Mouse (Mus musculus) gastrocnemius, adult 2 months (tissue): Measurements from ENCODE around the gene Zfp362. TPM values are rescaled to one million over a fixed set of nuclear protein-coding genes. Genes with fewer than 3 reads are reported as not detected.

Source experiments
- DNase-seq: peaks from one replicate; pipeline ENCODE4 v3.0.0; 2022
- H3K27ac ChIP-seq: fragments of 200-600 bp; 2 replicates; pipeline ENCODE4 v1.8.1; 2022; ENCODE audit warnings: mild to moderate bottlenecking
- H3K4me3 ChIP-seq: fragments of 200-600 bp; 2 replicates; pipeline ENCODE4 v1.8.1; 2022; ENCODE audit warnings: mild to moderate bottlenecking, moderate library complexity
- CTCF ChIP-seq: fragments of 200-600 bp; IDR thresholded peaks from 2 replicates; pipeline ENCODE4 v1.8.1; 2022; ENCODE audit warnings: antibody characterized with exemption, mild to moderate bottlenecking, moderate library complexity
- intact Hi-C: fragments of 180-260 bp; cut with DNase I; formaldehyde crosslinking; loops from one replicate; pipeline ENCODE4 v1.15.1; 2025
- total RNA-seq, 2 experiments: library from RNA; stranded (reverse); gene quantifications; 2 replicates each; pipeline ENCODE4 v1.2.3; 2021

Gene Zfp362
- total RNA-seq, 2 experiments from 2014 or later: 10.0 to 10.5 TPM

GRCm38 (mm10) chr4:128789646-128790045 is 16.2 kb downstream of the Zfp362 start:
- no peak overlapping the region for H3K27ac ChIP-seq
- TF ChIP-seq CTCF: no peak
- DNase-seq: no peak
- intact Hi-C loops: no loop called here
- H3K4me3 ChIP-seq: no peak overlapping the region

GRCm38 (mm10) chr4:128788108-128788507 is 17.7 kb downstream of the Zfp362 start:
- Histone ChIP-seq H3K4me3 (no peak overlapping the region), H3K27ac (no peak overlapping the region)
- intact Hi-C loops: no loop called here
- peak; percentile 8 for DNase-seq
- no peak for TF ChIP-seq CTCF

- no peak for TF ChIP-seq CTCF
- Histone ChIP-seq H3K27ac (no peak overlapping the region), H3K4me3 (no peak overlapping the region)
- intact Hi-C loops: no loop called here
- no peak for DNase-seq
Observed at GRCm38 (mm10) chr4:128787023-128787939, 18.6 kb downstream of the Zfp362 start.

GRCm38 (mm10) chr4:128785921-128786654 is 19.8 kb downstream of the Zfp362 start:
- TF ChIP-seq CTCF: no peak
- H3K27ac ChIP-seq: no peak overlapping the region
- H3K4me3 ChIP-seq: no peak overlapping the region
- no peak for DNase-seq
- intact Hi-C loops: no loop called here

GRCm38 (mm10) chr4:128784950-128785631 is 20.8 kb downstream of the Zfp362 start:
- intact Hi-C loops: no loop called here
- H3K4me3 ChIP-seq: no peak overlapping the region
- no peak for DNase-seq
- H3K27ac ChIP-seq: no peak overlapping the region
- TF ChIP-seq CTCF: no peak

- no peak for DNase-seq
- Histone ChIP-seq H3K27ac (no peak overlapping the region), H3K4me3 (no peak overlapping the region)
- intact Hi-C loops: no loop called here
- no peak for TF ChIP-seq CTCF
Observed at GRCm38 (mm10) chr4:128782645-128783044, 23.2 kb downstream of the Zfp362 start.

- intact Hi-C loops: no loop called here
- DNase-seq: no peak
- Histone ChIP-seq H3K27ac (no peak overlapping the region), H3K4me3 (no peak overlapping the region)
- no peak for TF ChIP-seq CTCF
Observed at GRCm38 (mm10) chr4:128782037-128782436, 23.8 kb downstream of the Zfp362 start.

GRCm38 (mm10) chr4:128777593-128777992 is 28.3 kb downstream of the Zfp362 start:
- TF ChIP-seq CTCF: no peak
- Histone ChIP-seq H3K4me3 (no peak overlapping the region), H3K27ac (no peak overlapping the region)
- no peak for DNase-seq
- intact Hi-C loops: loop anchor here (2.0 to 5.0 kb wide), 2 partner anchors 50 to 165 kb away; no protein-coding TSS in a partner anchor

- Histone ChIP-seq H3K27ac (no peak overlapping the region), H3K4me3 (no peak overlapping the region)
- no peak; the same call in 1 of the 2 replicates for TF ChIP-seq CTCF
- peak; percentile 76 for DNase-seq
- intact Hi-C loops: loop anchor here (1.0 to 5.0 kb wide), 3 partner anchors 49 to 164 kb away; no protein-coding TSS in a partner anchor
Observed at GRCm38 (mm10) chr4:128776568-128777289, 29.1 kb downstream of the Zfp362 start.

- peak; percentile 84 for TF ChIP-seq CTCF
- no peak for DNase-seq
- Histone ChIP-seq H3K27ac (no peak overlapping the region), H3K4me3 (no peak overlapping the region)
- intact Hi-C loops: no loop called here
Observed at GRCm38 (mm10) chr4:128774467-128774866, 31.4 kb downstream of the Zfp362 start.

- DNase-seq: no peak
- TF ChIP-seq CTCF: no peak
- no peak overlapping the region for H3K27ac ChIP-seq
- intact Hi-C loops: no loop called here
- H3K4me3 ChIP-seq: no peak overlapping the region
Observed at GRCm38 (mm10) chr4:128773820-128774219, 32.0 kb downstream of the Zfp362 start.

- intact Hi-C loops: no loop called here
- no peak for TF ChIP-seq CTCF
Observed at GRCm38 (mm10) chr4:128770698-128771097, 35.1 kb downstream of the Zfp362 start.

More at GRCm38 (mm10) chr4:128770698-128771097, 35.1 kb downstream of the Zfp362 start:
- Histone ChIP-seq H3K27ac (no peak overlapping the region), H3K4me3 (no peak overlapping the region)
- no peak for DNase-seq
